In the genomic region with DNA sequence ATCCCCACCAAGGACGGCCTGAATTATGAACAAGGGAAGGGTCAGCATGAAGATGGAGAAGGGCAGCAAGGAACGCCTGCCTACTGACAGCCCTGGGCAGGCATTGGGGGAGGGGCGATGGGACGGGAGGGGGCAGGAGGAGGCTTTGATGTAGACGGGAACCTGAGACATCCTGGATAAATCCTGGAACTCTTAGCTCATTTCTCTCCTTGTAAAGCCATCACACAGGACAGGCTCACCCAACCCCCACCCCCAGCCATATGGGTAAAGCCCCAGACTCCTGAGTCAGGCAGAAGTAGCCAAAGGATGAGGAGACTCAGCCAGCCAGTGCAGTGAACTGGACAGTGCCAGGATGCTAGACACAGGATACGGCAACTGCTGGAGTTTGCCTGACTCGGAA, we compare ENCODE assay signal across 14 mouse cellular contexts. TPM values are rescaled to one million over a fixed set of nuclear protein-coding genes. Genes with fewer than 3 reads are reported as not detected.
DNase-seq lines count a peak whose midpoint lies in the region; ATAC-seq and TF ChIP-seq lines count a peak whose summit lies in the region.
"Had no signal": no experiment of that assay in that cellular context is flagged by ENCODE, and none has a peak within 500 bp of the region (broad histone marks: within the 10 kb centered on the region; RNA-seq: fewer than 3 reads in every experiment).

No protein-coding gene starts in this region.

- H3K4me3 ChIP-seq in neural tube, embryonic 15.5 days (replicated peaks), result no peak overlapping the region
- no peak overlapping the region for H3K4me3 ChIP-seq in hindbrain, embryonic 16.5 days (ENCODE audit: low read length)
- H3K4me3 ChIP-seq in kidney, adult 2 months (ENCODE audit: insufficient read depth, low read depth, low read length), result no peak overlapping the region
- H3K4me3 ChIP-seq: heart, embryonic 13.5 days; limb, embryonic 13.5 days had no signal

- no peak overlapping the region for H3K27ac ChIP-seq in neural tube, embryonic 15.5 days (replicated peaks)
- no peak overlapping the region for H3K27ac ChIP-seq in hindbrain, embryonic 16.5 days (ENCODE audit: low read depth, low read length)
- no peak overlapping the region for H3K27ac ChIP-seq in kidney, adult 2 months (ENCODE audit: insufficient read depth, low read depth, low read length)
- H3K27ac ChIP-seq: heart, embryonic 13.5 days; limb, embryonic 13.5 days had no signal

- WGBS in neural tube, embryonic 15.5 days, result 32% methylated on average over 7 of the region's 7 CpGs
- WGBS in hindbrain, embryonic 16.5 days, result 40% methylated on average over 7 of the region's 7 CpGs
- WGBS in kidney, adult 2 months, result 54% methylated on average over 7 of the region's 7 CpGs

- H3K4me1 ChIP-seq in neural tube, embryonic 15.5 days, result peaks cover 15% of the 10 kb centered on the region
- peaks cover 15% of the 10 kb centered on the region for H3K4me1 ChIP-seq in hindbrain, embryonic 16.5 days (ENCODE audit: control insufficient read depth, insufficient read depth, low read depth, low read length)
- H3K4me1 ChIP-seq in kidney, adult 2 months (ENCODE audit: control insufficient read depth, insufficient read depth, low read length), result peaks cover 19% of the 10 kb centered on the region; the same call in 1 of the 2 replicates

- H3K4me2 ChIP-seq in neural tube, embryonic 15.5 days, result no peak overlapping the region
- H3K4me2 ChIP-seq in hindbrain, embryonic 16.5 days (ENCODE audit: low read length), result no peak overlapping the region
- H3K4me2 ChIP-seq: heart, embryonic 13.5 days; limb, embryonic 13.5 days had no signal

- no peak for TF ChIP-seq POLR2A in kidney, adult 2 months (IDR thresholded peaks at IDR 0.05; ENCODE audit: low read depth, low read length)

- no peaks in the 10 kb centered on the region for H3K9me3 ChIP-seq in neural tube, embryonic 15.5 days (replicated peaks)
- H3K9me3 ChIP-seq in hindbrain, embryonic 16.5 days (ENCODE audit: control insufficient read depth, low read length), result no peaks in the 10 kb centered on the region; the same call in 1 of the 2 replicates
- H3K9me3 ChIP-seq: limb, embryonic 13.5 days had no signal

- TF ChIP-seq CTCF in kidney, adult 2 months (conservative IDR thresholded peaks at IDR 0.05; ENCODE audit: insufficient read depth, insufficient read length, low read depth, low read length), result no peak

- ATAC-seq in neural tube, embryonic 15.5 days (ENCODE audit: low FRiP score), result no peak
- ATAC-seq in hindbrain, embryonic 16.5 days, result peak; percentile 15; the same call in 1 of the 2 replicates

- H3K9ac ChIP-seq in neural tube, embryonic 15.5 days (replicated peaks), result no peak overlapping the region
- H3K9ac ChIP-seq in hindbrain, embryonic 16.5 days (ENCODE audit: low read depth, low read length), result no peak overlapping the region
- H3K9ac ChIP-seq: heart, embryonic 13.5 days; limb, embryonic 13.5 days had no signal

- no peaks in the 10 kb centered on the region for H3K36me3 ChIP-seq in neural tube, embryonic 15.5 days
- no peaks in the 10 kb centered on the region for H3K36me3 ChIP-seq in hindbrain, embryonic 16.5 days (ENCODE audit: control insufficient read depth, insufficient read depth, low read length)
- no peaks in the 10 kb centered on the region for H3K36me3 ChIP-seq in kidney, adult 2 months (ENCODE audit: control insufficient read depth, insufficient read depth, low read length)
- H3K36me3 ChIP-seq: heart, embryonic 13.5 days; limb, embryonic 13.5 days had no signal

- no peaks in the 10 kb centered on the region for H3K27me3 ChIP-seq in neural tube, embryonic 15.5 days (replicated peaks)
- H3K27me3 ChIP-seq in hindbrain, embryonic 16.5 days (replicated peaks; ENCODE audit: control insufficient read depth, insufficient read depth, low read length), result no peaks in the 10 kb centered on the region
- no peaks in the 10 kb centered on the region for H3K27me3 ChIP-seq in kidney, adult 2 months (replicated peaks; ENCODE audit: control insufficient read depth, insufficient read depth, low read length)
- H3K27me3 ChIP-seq: heart, embryonic 13.5 days; limb, embryonic 13.5 days had no signal

- peak; percentile 80 for DNase-seq in heart, adult 11 months
- DNase-seq in heart, adult 9 months (ENCODE audit: low spot score in 2 of 2), result no peak
- peak; percentile 40 for DNase-seq in neural tube, embryonic 10.5 days (ENCODE audit: extremely low spot score, low spot score)
- DNase-seq in frontal cortex, adult 2 months (ENCODE audit: extremely low spot score in 1 of 2, low spot score in 1 of 2), result no peak
- DNase-seq in kidney, adult 2 months, result no peak
- no peak for DNase-seq in adrenal gland, adult 18-20 months (ENCODE audit: low spot score in 2 of 2)
- DNase-seq: gastrocnemius, postnatal 10 days; kidney, postnatal 25 days; lung, adult 18-20 months; thymus, adult 18-20 months had no signal

RNA-seq across cellular contexts. Expression of a gene that starts 27.1 kb away (rescaled TPM):
- polyA plus RNA-seq in neural tube, embryonic 15.5 days (2015; fragmentation: Nextera tagmentation; extraction: Ambion mirVana), result 37.9 and 39.2 TPM in 2 replicates
- polyA plus RNA-seq in hindbrain, embryonic 16.5 days (2015; fragmentation: Nextera tagmentation; extraction: Ambion mirVana), result 45.1 and 49.6 TPM in 2 replicates
- polyA plus RNA-seq in frontal cortex, adult 2 months (2012; rRNA removed), result 31.0 and 32.6 TPM in 2 replicates
- polyA plus RNA-seq in kidney, adult 2 months (2012; rRNA removed), result 245 and 351 TPM in 2 replicates
- 10 to 100 TPM; 17.6 to 26.6 TPM for total RNA-seq in adrenal gland, adult 18-20 months (2021)

RNA-seq across cellular contexts. Expression of a gene that starts 43.2 kb away (rescaled TPM):
- polyA plus RNA-seq in neural tube, embryonic 15.5 days (2015; fragmentation: Nextera tagmentation; extraction: Ambion mirVana), result 98.8 and 103 TPM in 2 replicates
- 95.5 and 108 TPM in 2 replicates for polyA plus RNA-seq in hindbrain, embryonic 16.5 days (2015; fragmentation: Nextera tagmentation; extraction: Ambion mirVana)
- polyA plus RNA-seq in frontal cortex, adult 2 months (2012; rRNA removed), result 250 and 267 TPM in 2 replicates
- 19.1 and 23.5 TPM in 2 replicates for polyA plus RNA-seq in kidney, adult 2 months (2012; rRNA removed)
- 10 to 100 TPM; 26.2 to 38.9 TPM for total RNA-seq in adrenal gland, adult 18-20 months (2021)

Comparison
In these comparisons a context has a peak if more than half of its experiments do, and no peak if none do; other contexts are left out.
1. DNase-seq: peak in heart, adult 11 months (single experiment) and neural tube, embryonic 10.5 days (single experiment); none in heart, adult 9 months (0 of 2), frontal cortex, adult 2 months (0 of 2), kidney, adult 2 months (single experiment) and adrenal gland, adult 18-20 months (0 of 2).